Mouse (Mus musculus) midbrain, embryonic 11.5 days (tissue): Measurements from ENCODE around the gene Dapl1. TPM values are rescaled to one million over a fixed set of nuclear protein-coding genes. Genes with fewer than 3 reads are reported as not detected.
A peak's percentile ranks its signal among the peaks of the same experiment; 100 is the strongest.

ENCODE experiments used
- ATAC-seq: fragments of 200-750 bp; cut with Nextera tagmentation; 2 replicates; pipeline ENCODE4 v1.8.0; 2017; ENCODE audit warnings: moderate TSS enrichment, moderate library complexity; ENCODE audit not compliant: low FRiP score
- DNase-seq: peaks from one replicate; pipeline ENCODE4 v3.0.0; 2015; ENCODE audit warnings: low spot score; ENCODE audit errors: missing footprints
- H3K27ac ChIP-seq: fragments of 300-500 bp; sonication (generic); 2 replicates; pipeline ENCODE4 v1.5.1; 2014; ENCODE audit warnings: low read depth, low read length
- H3K27me3 ChIP-seq: fragments of 300-500 bp; sonication (generic); 2 replicates; pipeline ENCODE4 v1.6.1; 2014; ENCODE audit warnings: mild to moderate bottlenecking, low read length, moderate library complexity, mixed read lengths; ENCODE audit not compliant: control insufficient read depth, insufficient read depth
- H3K36me3 ChIP-seq: fragments of 300-500 bp; sonication (generic); 2 replicates; pipeline ENCODE4 v1.6.1; 2014; ENCODE audit warnings: mild to moderate bottlenecking, low read length, moderate library complexity, mixed read lengths; ENCODE audit not compliant: control insufficient read depth, insufficient read depth
- H3K4me1 ChIP-seq: fragments of 300-500 bp; sonication (generic); 2 replicates; pipeline ENCODE4 v1.6.1; 2014; ENCODE audit warnings: low read length; ENCODE audit not compliant: control insufficient read depth, insufficient read depth
- H3K4me2 ChIP-seq: fragments of 300-500 bp; sonication (generic); 2 replicates; pipeline ENCODE4 v1.6.1; 2014; ENCODE audit warnings: mild to moderate bottlenecking, moderate library complexity
- H3K4me3 ChIP-seq: fragments of 300-500 bp; sonication (generic); 2 replicates; pipeline ENCODE4 v1.5.1; 2014; ENCODE audit warnings: low read depth, low read length
- H3K9ac ChIP-seq: fragments of 300-500 bp; sonication (generic); 2 replicates; pipeline ENCODE4 v1.6.1; 2014; ENCODE audit warnings: low read length
- H3K9me3 ChIP-seq: fragments of 300-500 bp; sonication (generic); 2 replicates; pipeline ENCODE4 v1.6.1; 2016; ENCODE audit warnings: low read length; ENCODE audit not compliant: control insufficient read depth
- WGBS: fragments of 180-500 bp; shearing (Covaris S2); extraction: QIAGEN DNeasy Blood & Tissue Kit; methylation state at CpG from one replicate; pipeline ENCODE4 v1.1.7; 2014; 5-methylcytosine and 5-hydroxymethylcytosine counted together
- polyA plus RNA-seq: library from polyadenylated mRNA; unstranded; fragments of >200 nt; fragmentation: Nextera tagmentation; extraction: Ambion mirVana; gene quantifications from 2 replicates; pipeline ENCODE4 v1.2.1, GENCODE M21; 2014

Dapl1 gene
- polyA plus RNA-seq, 1 experiment from 2014 or later: 0.42 TPM

GRCm38 (mm10) chr2:59522079-59522684 is 37.7 kb downstream of the Dapl1 start:
- 0 out of 2 replicates have a peak overlapping the region, but pooled peaks have one; percentile 10 for H3K9ac ChIP-seq
- no peak overlapping the region for H3K27ac ChIP-seq
- peak overlapping the region; percentile 4; the same call in 1 of the 2 replicates for H3K4me3 ChIP-seq
- no peaks in the 10 kb centered on the region for H3K9me3 ChIP-seq
- ATAC-seq (peak; percentile 82), DNase-seq (peak; percentile 99)
- WGBS: 14% methylated on average over 19 of the region's 19 CpGs
- peak overlapping the region; percentile 23; the same call in 1 of the 2 replicates for H3K4me2 ChIP-seq
- H3K4me1 ChIP-seq: 0 out of 2 replicates have a peak, but pooled peaks cover 2% of the 10 kb centered on the region
- no peaks in the 10 kb centered on the region for H3K36me3 ChIP-seq
- no peaks in the 10 kb centered on the region for H3K27me3 ChIP-seq

- Histone ChIP-seq H3K9ac (no peak overlapping the region), H3K4me2 (no peak overlapping the region), H3K36me3 (no peaks in the 10 kb centered on the region), H3K4me1 (0 out of 2 replicates have a peak, but pooled peaks cover 2% of the 10 kb centered on the region), H3K27me3 (no peaks in the 10 kb centered on the region), H3K9me3 (no peaks in the 10 kb centered on the region), H3K4me3 (no peak overlapping the region), H3K27ac (no peak overlapping the region)
- no peak for ATAC-seq
- no peak for DNase-seq
- WGBS: 87% methylated on average over 3 of the region's 3 CpGs
These were observed 39.1 kb downstream of the Dapl1 start for GRCm38 (mm10) chr2:59523526-59523925.

GRCm38 (mm10) chr2:59526893-59527292 is 42.4 kb downstream of the Dapl1 start:
- H3K4me2 ChIP-seq: no peak overlapping the region
- ATAC-seq: no peak
- H3K4me1 ChIP-seq: peaks cover 7% of the 10 kb centered on the region
- H3K9ac ChIP-seq: no peak overlapping the region
- no peak overlapping the region for H3K27ac ChIP-seq
- H3K36me3 ChIP-seq: no peaks in the 10 kb centered on the region
- no peak overlapping the region for H3K4me3 ChIP-seq
- DNase-seq: peak; percentile 57
- no peaks in the 10 kb centered on the region for H3K9me3 ChIP-seq
- 77% methylated on average over 9 of the region's 9 CpGs for WGBS
- no peaks in the 10 kb centered on the region for H3K27me3 ChIP-seq

GRCm38 (mm10) chr2:59529574-59530080 is 45.2 kb downstream of the Dapl1 start:
- peak; percentile 30; the same call in 1 of the 2 replicates for ATAC-seq

GRCm38 (mm10) chr2:59530811-59531210 is 46.4 kb downstream of the Dapl1 start:
- no peak for DNase-seq
- H3K27me3 ChIP-seq: no peaks in the 10 kb centered on the region
- H3K4me1 ChIP-seq: peaks cover 5% of the 10 kb centered on the region
- no peaks in the 10 kb centered on the region for H3K9me3 ChIP-seq
- no peak overlapping the region for H3K27ac ChIP-seq
- no peaks in the 10 kb centered on the region for H3K36me3 ChIP-seq
- WGBS: 91% methylated on average over 3 of the region's 3 CpGs
- H3K4me2 ChIP-seq: no peak overlapping the region
- no peak overlapping the region for H3K9ac ChIP-seq
- no peak overlapping the region for H3K4me3 ChIP-seq
- ATAC-seq: no peak

More at GRCm38 (mm10) chr2:59529574-59530080, 45.2 kb downstream of the Dapl1 start:
- WGBS: 60% methylated on average over 17 of the region's 17 CpGs
- DNase-seq: no peak
- Histone ChIP-seq H3K4me1 (peaks cover 5% of the 10 kb centered on the region), H3K36me3 (no peaks in the 10 kb centered on the region), H3K27ac (no peak overlapping the region), H3K4me3 (no peak overlapping the region), H3K9ac (no peak overlapping the region), H3K4me2 (no peak overlapping the region), H3K27me3 (no peaks in the 10 kb centered on the region), H3K9me3 (no peaks in the 10 kb centered on the region)

- no peak overlapping the region for H3K27ac ChIP-seq
- no peaks in the 10 kb centered on the region for H3K9me3 ChIP-seq
- H3K9ac ChIP-seq: no peak overlapping the region
- WGBS: 92% methylated on average over 3 of the region's 3 CpGs
- H3K36me3 ChIP-seq: no peaks in the 10 kb centered on the region
- H3K4me3 ChIP-seq: no peak overlapping the region
- ATAC-seq (no peak), DNase-seq (peak; percentile 68)
- H3K27me3 ChIP-seq: no peaks in the 10 kb centered on the region
- H3K4me1 ChIP-seq: peaks cover 5% of the 10 kb centered on the region
- no peak overlapping the region for H3K4me2 ChIP-seq
These were observed 48.5 kb downstream of the Dapl1 start for GRCm38 (mm10) chr2:59532999-59533398.

- Histone ChIP-seq H3K27me3 (no peaks in the 10 kb centered on the region), H3K4me3 (no peak overlapping the region), H3K4me1 (peaks cover 5% of the 10 kb centered on the region), H3K9ac (no peak overlapping the region), H3K27ac (no peak overlapping the region), H3K4me2 (no peak overlapping the region), H3K9me3 (no peaks in the 10 kb centered on the region), H3K36me3 (no peaks in the 10 kb centered on the region)
- DNase-seq (no peak), ATAC-seq (no peak)
- WGBS: 93% methylated on average over 10 of the region's 10 CpGs
These were observed 49.1 kb downstream of the Dapl1 start for GRCm38 (mm10) chr2:59533504-59533903.

GRCm38 (mm10) chr2:59533971-59534748 is 49.7 kb downstream of the Dapl1 start:
- H3K4me3 ChIP-seq: no peak overlapping the region

GRCm38 (mm10) chr2:59536958-59537357 is 52.5 kb downstream of the Dapl1 start:
- DNase-seq: no peak
- Histone ChIP-seq H3K27ac (no peak overlapping the region), H3K9ac (no peak overlapping the region), H3K4me2 (no peak overlapping the region), H3K36me3 (no peaks in the 10 kb centered on the region), H3K4me1 (no peaks in the 10 kb centered on the region), H3K27me3 (no peaks in the 10 kb centered on the region), H3K4me3 (no peak overlapping the region), H3K9me3 (no peaks in the 10 kb centered on the region)
- WGBS: 92% methylated on average over 2 of the region's 2 CpGs
- no peak for ATAC-seq

More at GRCm38 (mm10) chr2:59533971-59534748, 49.7 kb downstream of the Dapl1 start:
- WGBS: 83% methylated on average over 15 of the region's 15 CpGs
- peaks cover 5% of the 10 kb centered on the region for H3K4me1 ChIP-seq
- H3K36me3 ChIP-seq: no peaks in the 10 kb centered on the region
- no peak overlapping the region for H3K9ac ChIP-seq
- DNase-seq: peak; percentile 53
- no peak for ATAC-seq
- no peaks in the 10 kb centered on the region for H3K9me3 ChIP-seq
- no peaks in the 10 kb centered on the region for H3K27me3 ChIP-seq
- no peak overlapping the region for H3K27ac ChIP-seq
- H3K4me2 ChIP-seq: no peak overlapping the region
